Mouse (Mus musculus) embryonic facial prominence, embryonic 14.5 days (tissue): ENCODE measurements around the gene Mob1b. TPM values are rescaled to one million over a fixed set of nuclear protein-coding genes. Genes with fewer than 3 reads are reported as not detected.

Experiments used
- ATAC-seq: fragments of 200-750 bp; cut with Nextera tagmentation; 2 replicates; pipeline ENCODE4 v1.8.0; 2017; ENCODE audit warnings: low read depth, moderate number of reproducible peaks, moderate TSS enrichment
- DNase-seq: peaks from one replicate; pipeline ENCODE4 v3.0.0-alpha.2; 2015; ENCODE audit warnings: low spot score
- H3K27ac ChIP-seq: fragments of 300-500 bp; sonication (generic); replicated peaks from 2 replicates; pipeline ENCODE4 v1.5.1; 2014; ENCODE audit warnings: low read depth, mild to moderate bottlenecking, low read length, moderate library complexity
- H3K27me3 ChIP-seq: fragments of 300-500 bp; sonication (generic); replicated peaks from 2 replicates; pipeline ENCODE4 v1.6.1; 2014; ENCODE audit warnings: low read length; ENCODE audit not compliant: control insufficient read depth, insufficient read depth
- H3K36me3 ChIP-seq: fragments of 300-500 bp; sonication (generic); 2 replicates; pipeline ENCODE4 v1.6.1; 2014; ENCODE audit warnings: low read length, mixed read lengths; ENCODE audit not compliant: control insufficient read depth, insufficient read depth
- H3K4me1 ChIP-seq: fragments of 300-500 bp; sonication (generic); 2 replicates; pipeline ENCODE4 v1.6.1; 2014; ENCODE audit warnings: antibody characterized with exemption, low read length; ENCODE audit not compliant: control insufficient read depth, insufficient read depth
- H3K4me2 ChIP-seq: fragments of 300-500 bp; sonication (generic); 2 replicates; pipeline ENCODE4 v1.6.1; 2014; ENCODE audit warnings: low read depth, mild to moderate bottlenecking, low read length, moderate library complexity, mixed read lengths
- H3K4me3 ChIP-seq: fragments of 300-500 bp; sonication (generic); 2 replicates; pipeline ENCODE4 v1.5.1; 2014; ENCODE audit warnings: low read depth, mild to moderate bottlenecking, low read length
- H3K9ac ChIP-seq: fragments of 300-500 bp; sonication (generic); 2 replicates; pipeline ENCODE4 v1.6.1; 2014; ENCODE audit warnings: low read depth, mild to moderate bottlenecking, low read length, moderate library complexity, mixed read lengths
- H3K9me3 ChIP-seq: fragments of 300-500 bp; sonication (generic); 2 replicates; pipeline ENCODE4 v1.6.1; 2016; ENCODE audit warnings: low read length; ENCODE audit not compliant: control insufficient read depth
- WGBS: fragments of 180-500 bp; shearing (Covaris S2); extraction: QIAGEN DNeasy Blood & Tissue Kit; methylation state at CpG from one replicate; pipeline ENCODE4 v1.1.7; 2014; 5-methylcytosine and 5-hydroxymethylcytosine counted together
- polyA plus RNA-seq: library from polyadenylated mRNA; unstranded; fragments of >200 nt; fragmentation: Nextera tagmentation; extraction: Ambion mirVana; gene quantifications from 2 replicates; pipeline ENCODE4 v1.2.1, GENCODE M21; 2014

The Mob1b gene
- polyA plus RNA-seq: 14.3 and 16.1 TPM in 2 replicates

DNA sequence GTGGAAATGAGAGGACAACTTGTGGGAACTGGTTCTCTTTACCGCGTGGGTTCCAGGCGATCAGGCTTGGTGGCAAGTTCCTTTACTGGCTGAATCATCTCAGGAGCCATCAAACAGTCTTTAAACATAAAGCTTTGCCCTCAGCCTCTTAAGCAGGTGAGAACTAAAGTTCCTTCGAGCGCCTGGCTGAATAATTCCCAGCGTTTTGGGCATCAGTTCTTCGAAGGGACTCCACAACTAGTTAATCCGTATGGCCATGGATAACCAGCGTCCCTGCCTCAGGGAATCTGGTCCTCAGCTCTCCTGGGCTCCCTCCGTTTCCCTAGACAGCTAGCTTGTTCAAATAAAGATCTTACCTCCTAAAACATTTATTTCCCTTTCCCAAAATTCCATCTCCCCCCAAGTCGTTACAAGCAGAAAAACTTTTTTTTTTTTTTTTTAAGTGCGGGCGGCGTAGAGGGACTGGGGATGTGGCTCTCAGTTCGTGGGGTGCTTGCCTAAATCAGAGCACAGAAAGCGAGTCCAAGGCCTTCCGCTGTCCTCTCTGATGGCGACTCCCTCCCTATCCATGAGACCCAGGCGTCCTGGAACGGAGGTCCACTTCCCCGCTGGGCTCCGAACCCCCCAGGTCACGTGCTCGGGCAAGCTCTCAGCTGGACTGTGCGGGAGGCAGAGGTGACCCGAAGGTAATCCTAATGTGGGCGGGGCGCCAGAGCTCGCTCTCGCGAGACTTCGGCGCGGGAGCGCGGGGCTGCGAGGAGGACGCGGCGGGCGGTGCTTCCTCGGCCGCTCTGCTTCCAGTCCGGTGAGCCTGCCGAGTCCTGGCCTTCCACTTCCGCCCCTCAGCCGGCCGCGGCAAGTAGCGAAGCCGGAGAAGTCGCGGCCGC is at the start of gene Mob1b:
TSS of gene Mob1b (plus strand) at position 740 of the 887 bp plus-strand sequence.
- Histone ChIP-seq H3K27ac (peak within 1 kb of the TSS; percentile 90), H3K4me2 (peak within 1 kb of the TSS; percentile 86), H3K27me3 (no peaks in the 10 kb centered on the region), H3K4me3 (peak within 1 kb of the TSS; percentile 97), H3K9me3 (no peaks in the 10 kb centered on the region), H3K9ac (peak within 1 kb of the TSS; percentile 96), H3K4me1 (peaks cover 16% of the 10 kb centered on the region), H3K36me3 (no peaks in the 10 kb centered on the region)
- ATAC-seq (peak; percentile 95), DNase-seq (peak; percentile 96)
- WGBS: 1% methylated on average over 28 of the region's 54 CpGs

DNA sequence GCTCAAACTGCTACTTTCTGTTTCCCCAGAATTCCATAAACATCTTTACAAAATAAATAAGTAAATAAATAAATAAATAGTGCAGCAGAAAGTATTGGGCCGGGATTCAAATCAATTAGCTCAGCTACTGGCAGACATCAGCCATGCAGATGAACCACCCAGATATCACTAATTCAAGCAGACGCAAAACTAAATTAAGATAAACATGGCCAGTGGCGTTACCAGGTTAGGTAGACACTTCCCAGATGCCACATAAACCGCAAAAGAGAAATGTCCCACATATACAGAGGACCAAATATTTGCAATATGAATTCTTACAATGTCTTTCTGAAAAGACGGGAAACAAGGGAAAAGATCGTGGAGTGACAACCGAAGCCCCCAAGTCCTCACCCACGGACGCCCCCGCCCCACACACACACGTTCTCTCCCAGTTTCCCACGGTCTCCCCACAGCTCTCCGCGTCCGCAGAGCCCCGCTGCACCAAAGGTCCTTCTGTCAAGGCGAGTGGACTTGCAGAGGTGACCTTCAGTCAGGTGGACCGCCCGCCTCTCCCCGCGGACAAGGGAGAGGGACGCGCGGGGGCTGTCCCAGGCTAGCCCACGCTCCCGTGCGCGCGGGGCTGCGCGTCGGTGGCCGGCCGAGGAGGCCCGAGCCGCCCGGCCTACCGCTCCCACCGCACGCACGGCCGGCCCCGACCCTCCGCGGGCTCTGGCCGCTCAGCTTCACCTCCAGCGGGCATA is 45.8 kb upstream of the Mob1b start:
- ATAC-seq: peak; percentile 5; the same call in 1 of the 2 replicates
- peaks cover 8% of the 10 kb centered on the region; the same call in 1 of the 2 replicates for H3K4me1 ChIP-seq
- DNase-seq: peak; percentile 5
- H3K27ac ChIP-seq: peak overlapping the region; percentile 96
- no peaks in the 10 kb centered on the region for H3K27me3 ChIP-seq
- H3K36me3 ChIP-seq: peaks cover 30% of the 10 kb centered on the region
- WGBS: 1% methylated on average over 17 of the region's 47 CpGs
- H3K9ac ChIP-seq: peak overlapping the region; percentile 98
- no peaks in the 10 kb centered on the region for H3K9me3 ChIP-seq
- H3K4me3 ChIP-seq: peak overlapping the region; percentile 94
- peak overlapping the region; percentile 82 for H3K4me2 ChIP-seq

GRCm38 (mm10) chr5:88675443-88676387 is 44.9 kb upstream of the Mob1b start, which contains the start of gene Grsf1:
TSS of gene Grsf1 (minus strand) at chr5:88676171.
- Histone ChIP-seq H3K4me3 (peak within 1 kb of the TSS; percentile 94), H3K36me3 (peaks cover 21% of the 10 kb centered on the region), H3K27me3 (no peaks in the 10 kb centered on the region), H3K4me2 (peak within 1 kb of the TSS; percentile 82), H3K27ac (peak within 1 kb of the TSS; percentile 96), H3K9me3 (no peaks in the 10 kb centered on the region), H3K9ac (peak within 1 kb of the TSS; percentile 98), H3K4me1 (peaks cover 8% of the 10 kb centered on the region; the same call in 1 of the 2 replicates)
- DNase-seq (peak; percentile 94), ATAC-seq (peak; percentile 94)
- 0% methylated on average over 38 of the region's 127 CpGs for WGBS

DNA sequence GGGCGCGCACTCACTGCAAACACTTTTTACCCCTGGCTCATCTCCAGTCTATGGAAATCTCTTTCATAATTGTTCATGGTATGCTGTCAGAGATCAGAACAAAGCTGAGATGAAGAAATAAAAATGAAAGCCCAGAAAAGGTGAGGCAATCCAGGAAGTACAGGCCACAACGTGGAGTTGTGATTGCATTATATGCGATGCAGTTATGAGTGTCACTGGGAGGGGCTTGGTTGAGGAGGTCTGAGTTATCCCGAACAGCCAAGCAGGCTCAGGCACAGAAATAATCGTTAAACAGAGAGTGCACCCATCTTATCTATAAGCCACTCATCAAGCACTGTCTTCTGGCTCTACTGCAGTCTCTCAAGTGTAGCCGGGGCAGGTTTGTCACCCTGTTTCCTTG is 41.7 kb upstream of the Mob1b start:
- ATAC-seq: no peak
- WGBS: 58% methylated on average over 7 of the region's 7 CpGs
- no peak overlapping the region for H3K4me2 ChIP-seq

DNA sequence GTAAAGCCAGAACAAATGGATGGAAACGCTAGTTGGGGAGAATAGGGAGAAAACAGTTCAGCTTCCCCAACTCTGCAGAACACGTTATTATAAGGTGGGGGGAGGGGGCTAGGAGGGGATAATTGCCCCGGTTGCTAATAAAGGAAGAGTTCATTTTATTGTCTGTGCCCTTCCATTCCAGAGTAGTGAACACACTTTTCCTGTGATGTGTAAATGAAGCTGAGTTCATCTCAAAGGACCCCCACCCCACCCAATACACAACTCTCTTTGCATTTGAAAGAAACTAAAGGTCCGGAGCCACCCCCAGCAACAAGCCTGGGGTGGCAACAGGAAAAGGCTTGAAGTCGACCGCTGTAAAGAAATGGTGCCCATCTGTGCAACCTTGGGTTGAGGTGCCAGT is 41.3 kb upstream of the Mob1b start:
- Histone ChIP-seq H3K9ac (no peak overlapping the region), H3K27me3 (no peaks in the 10 kb centered on the region), H3K27ac (no peak overlapping the region), H3K4me1 (peaks cover 7% of the 10 kb centered on the region; the same call in 1 of the 2 replicates), H3K36me3 (no peaks in the 10 kb centered on the region), H3K9me3 (no peaks in the 10 kb centered on the region), H3K4me3 (no peak overlapping the region), H3K4me2 (no peak overlapping the region)
- 28% methylated on average over 6 of the region's 6 CpGs for WGBS
- ATAC-seq (no peak), DNase-seq (no peak)

More for the DNA sequence above, 41.7 kb upstream of the Mob1b start:
- Histone ChIP-seq H3K4me1 (peaks cover 8% of the 10 kb centered on the region; the same call in 1 of the 2 replicates), H3K27me3 (no peaks in the 10 kb centered on the region), H3K9me3 (no peaks in the 10 kb centered on the region), H3K36me3 (no peaks in the 10 kb centered on the region), H3K9ac (no peak overlapping the region), H3K4me3 (no peak overlapping the region), H3K27ac (no peak overlapping the region)
- peak; percentile 7 for DNase-seq

- Histone ChIP-seq H3K36me3 (no peaks in the 10 kb centered on the region), H3K4me3 (no peak overlapping the region), H3K4me1 (peaks cover 3% of the 10 kb centered on the region; the same call in 1 of the 2 replicates), H3K9ac (no peak overlapping the region), H3K9me3 (no peaks in the 10 kb centered on the region), H3K27ac (no peak overlapping the region), H3K27me3 (no peaks in the 10 kb centered on the region), H3K4me2 (no peak overlapping the region)
- 88% methylated on average over 6 of the region's 6 CpGs for WGBS
- ATAC-seq (no peak), DNase-seq (no peak)
Measured at GRCm38 (mm10) chr5:88680567-88680966, 40.1 kb upstream of the Mob1b start.

DNA sequence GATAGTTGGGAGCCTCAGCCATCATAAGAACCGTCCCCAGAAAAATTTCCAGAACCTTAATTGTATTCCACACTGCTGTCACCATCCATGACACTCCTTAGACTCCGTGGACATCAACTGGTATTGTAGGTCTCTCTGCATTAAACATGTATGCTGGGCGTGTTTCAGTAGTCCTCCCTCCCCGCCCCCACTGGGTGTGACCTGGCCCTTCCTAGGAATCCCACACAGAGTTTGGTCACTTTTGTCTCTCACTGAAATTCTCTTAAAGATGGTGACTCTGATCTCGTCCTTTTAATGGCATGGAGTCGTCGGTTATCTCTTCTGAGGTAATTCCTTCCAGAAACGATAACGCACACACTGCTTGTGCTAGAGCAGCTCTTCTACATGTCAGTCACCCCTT is 36.9 kb upstream of the Mob1b start:
- no peaks in the 10 kb centered on the region for H3K36me3 ChIP-seq
- no peaks in the 10 kb centered on the region for H3K4me1 ChIP-seq
- ATAC-seq (no peak), DNase-seq (no peak)
- no peak overlapping the region for H3K27ac ChIP-seq
- H3K9me3 ChIP-seq: no peaks in the 10 kb centered on the region
- 86% methylated on average over 9 of the region's 9 CpGs for WGBS
- no peak overlapping the region for H3K9ac ChIP-seq
- H3K27me3 ChIP-seq: no peaks in the 10 kb centered on the region
- no peak overlapping the region for H3K4me3 ChIP-seq
- no peak overlapping the region for H3K4me2 ChIP-seq

GRCm38 (mm10) chr5:88684226-88684625 is 36.4 kb upstream of the Mob1b start:
- no peak overlapping the region for H3K27ac ChIP-seq
- DNase-seq (no peak), ATAC-seq (no peak)
- no peaks in the 10 kb centered on the region for H3K9me3 ChIP-seq
- H3K27me3 ChIP-seq: no peaks in the 10 kb centered on the region
- H3K36me3 ChIP-seq: no peaks in the 10 kb centered on the region
- H3K4me1 ChIP-seq: no peaks in the 10 kb centered on the region
- no peak overlapping the region for H3K4me2 ChIP-seq
- no peak overlapping the region for H3K9ac ChIP-seq
- WGBS: 29% methylated on average over 3 of the region's 3 CpGs
- no peak overlapping the region for H3K4me3 ChIP-seq
